Mouse (Mus musculus): ENCODE data around the gene Pmm2.

Gene Pmm2

DNA sequence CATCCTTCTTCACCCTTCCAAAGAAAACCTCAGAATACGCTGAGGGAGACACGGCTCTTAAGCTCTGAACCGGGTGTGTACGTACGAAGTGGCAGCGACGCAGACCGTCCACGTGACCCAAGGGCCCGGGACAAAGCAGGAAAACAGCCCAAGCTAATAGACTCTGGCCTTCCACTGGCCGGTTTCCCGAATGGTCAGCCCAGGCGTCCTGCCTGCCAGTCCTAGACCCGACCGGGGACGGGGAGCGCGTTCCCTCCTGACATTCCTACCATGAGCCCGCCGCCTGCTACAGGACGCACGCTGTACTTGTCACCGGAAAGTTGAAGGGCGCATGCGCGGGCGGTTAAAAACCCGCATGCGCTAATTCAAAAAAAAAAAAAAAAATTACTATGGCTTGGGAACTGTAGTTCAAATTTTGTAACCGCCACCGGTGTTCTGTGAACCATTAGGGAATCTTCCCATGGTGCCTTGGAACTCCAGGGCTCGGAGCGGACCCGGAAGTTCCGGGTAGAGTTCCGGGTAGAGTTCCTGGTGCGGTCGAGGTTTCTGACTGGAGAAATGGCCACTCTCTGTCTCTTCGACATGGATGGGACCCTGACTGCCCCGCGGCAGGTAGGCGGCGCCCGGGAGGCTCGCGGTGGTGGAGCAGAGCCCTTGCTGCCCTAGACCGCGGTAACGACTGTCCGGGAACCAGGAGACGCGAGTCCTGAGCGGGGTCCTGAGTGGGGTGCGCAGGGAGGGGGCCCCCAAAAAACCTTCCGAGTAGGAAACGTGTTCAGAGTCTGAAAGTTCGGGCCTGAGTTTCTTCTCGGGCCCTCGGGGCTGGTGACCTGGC, at the start of gene Pmm2, which contains the start of gene Tmem186:
Gene Pmm2, plus strand, starts transcription at position 458 of the 835 bp plus-strand sequence.
Gene Tmem186, minus strand, starts transcription at position 496 of the 835 bp plus-strand sequence.
- peak; percentile 60 for DNase-seq (ENCODE audit: low spot score)

DNA sequence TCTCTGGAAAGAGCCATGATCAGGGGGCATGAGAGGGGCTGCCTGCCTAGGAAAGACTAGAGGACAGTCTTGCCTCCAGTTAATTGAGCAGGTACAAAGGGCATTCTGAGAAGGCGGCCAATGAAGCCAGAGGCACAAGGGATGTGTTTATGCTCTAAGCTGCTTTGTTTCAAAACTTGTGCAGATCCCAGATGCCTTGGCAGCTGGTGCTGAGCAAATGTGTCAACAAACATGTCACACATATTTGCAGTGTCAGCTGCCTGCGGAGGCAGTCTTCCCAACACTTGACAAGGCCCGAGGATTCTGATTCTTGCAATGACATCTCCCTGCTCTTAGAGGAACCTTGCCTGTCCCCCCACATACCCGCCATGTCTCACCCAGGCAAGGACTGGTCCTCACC, 42.1 kb upstream of the Pmm2 start:
- DNase-seq (ENCODE audit: low spot score) = no peak

- no peak for DNase-seq (ENCODE audit: low spot score)
Observed at GRCm38 (mm10) chr16:8596336-8596735, 41.1 kb upstream of the Pmm2 start.

- no peak for DNase-seq (ENCODE audit: low spot score)
Observed at GRCm38 (mm10) chr16:8597516-8597915, 40.0 kb upstream of the Pmm2 start.

DNA sequence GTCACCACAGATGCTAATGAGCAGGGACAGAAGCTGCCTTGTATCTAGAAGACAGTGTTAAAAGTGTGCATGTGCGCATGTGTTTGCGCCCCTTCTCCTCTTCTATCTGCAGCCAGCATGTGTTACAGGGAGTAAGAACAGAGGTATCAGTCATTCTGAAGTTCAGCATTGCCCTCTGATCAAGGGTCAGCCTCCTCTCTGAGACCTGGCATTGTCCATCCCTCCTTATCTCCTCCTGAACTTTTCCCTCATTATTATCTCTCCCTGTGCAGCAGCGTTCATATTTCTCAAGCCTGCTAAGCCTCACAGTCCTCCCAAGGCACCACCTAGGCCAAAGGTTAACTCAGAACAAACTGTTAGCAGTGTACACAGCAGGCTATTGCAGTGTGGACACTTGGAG, 33.7 kb upstream of the Pmm2 start:
- DNase-seq (ENCODE audit: low spot score) = no peak

- DNase-seq (ENCODE audit: low spot score) = no peak
Observed at GRCm38 (mm10) chr16:8610397-8610796, 27.1 kb upstream of the Pmm2 start.

GRCm38 (mm10) chr16:8612214-8613005, 25.1 kb upstream of the Pmm2 start:
- DNase-seq (ENCODE audit: low spot score) = no peak

- no peak for DNase-seq (ENCODE audit: low spot score)
Observed at GRCm38 (mm10) chr16:8613039-8613438, 24.4 kb upstream of the Pmm2 start.

DNA sequence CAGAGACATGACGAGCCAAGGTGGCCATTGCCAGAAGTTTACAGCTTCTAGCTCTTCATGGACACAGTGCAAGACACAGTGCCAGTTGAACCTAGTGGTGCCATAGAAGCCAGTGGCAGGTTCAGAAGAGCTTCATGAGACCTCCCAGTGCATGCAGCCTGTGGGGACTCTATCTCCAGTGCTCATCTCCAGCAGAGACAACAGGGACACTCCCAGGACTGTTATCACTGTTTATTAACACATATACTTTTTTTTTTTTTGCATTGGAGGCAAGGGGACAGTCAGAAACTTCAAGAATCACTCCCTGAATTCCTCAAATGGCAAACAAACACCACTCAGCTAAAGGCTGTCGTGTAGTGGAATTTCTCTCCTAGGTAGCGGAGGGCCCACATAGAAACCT, 24.0 kb upstream of the Pmm2 start:
- DNase-seq (ENCODE audit: low spot score) = no peak

DNA sequence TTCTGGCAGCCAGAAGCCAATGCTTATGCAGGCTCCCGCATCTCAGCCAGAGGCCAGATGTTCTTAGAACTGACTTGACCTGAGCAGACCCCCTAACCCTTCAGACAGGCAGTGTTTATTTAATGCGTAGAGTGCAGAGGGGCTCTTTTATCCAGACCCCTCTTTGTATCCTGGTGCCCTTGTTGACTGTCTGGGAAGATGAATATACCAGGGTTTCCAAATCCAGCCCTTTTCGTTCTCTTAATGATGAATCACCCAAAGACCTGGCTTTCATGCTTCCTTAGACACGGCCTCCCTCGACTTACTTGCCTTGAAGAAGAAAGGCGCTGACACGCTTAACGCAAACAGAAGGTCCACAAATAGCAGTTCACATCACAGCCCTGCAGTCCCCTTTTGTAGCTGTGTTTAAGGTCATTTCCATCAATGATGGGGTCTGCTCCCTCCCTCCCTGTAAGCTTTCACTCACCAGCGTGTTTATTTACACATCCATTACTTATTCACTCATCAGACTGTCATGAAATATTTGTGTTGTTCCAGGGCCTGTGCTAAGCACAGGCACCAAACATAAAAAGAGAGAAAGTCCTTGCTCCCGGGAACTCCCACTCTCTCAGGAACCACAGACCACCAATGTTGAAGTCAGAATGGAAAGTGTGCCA, 17.7 kb upstream of the Pmm2 start:
- DNase-seq (ENCODE audit: low spot score) = no peak

GRCm38 (mm10) chr16:8620315-8621115, 17.0 kb upstream of the Pmm2 start:
- no peak for DNase-seq (ENCODE audit: low spot score)

- no peak for DNase-seq (ENCODE audit: low spot score)
Observed at GRCm38 (mm10) chr16:8630419-8630818, 7.1 kb upstream of the Pmm2 start.

GRCm38 (mm10) chr16:8631428-8631827, 6.0 kb upstream of the Pmm2 start:
- DNase-seq (ENCODE audit: low spot score) = no peak

DNA sequence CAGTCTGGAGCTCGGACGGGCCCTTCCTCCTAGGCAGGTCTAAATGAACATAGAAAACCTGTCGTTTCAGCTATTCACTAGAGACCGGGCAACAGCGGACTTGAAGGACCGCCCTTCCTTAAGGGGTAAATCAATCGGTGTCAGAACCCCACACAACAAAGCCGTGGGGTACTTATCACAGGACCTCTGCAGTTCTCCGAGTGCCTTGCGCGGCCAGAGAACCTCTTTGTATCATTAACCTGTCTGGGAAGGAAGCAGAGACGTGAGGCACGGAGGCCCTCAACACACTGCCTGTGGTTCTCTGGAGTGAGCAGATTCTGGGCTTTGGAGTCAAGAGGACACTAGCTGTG, 632 bp upstream of the Pmm2 start:
- DNase-seq (ENCODE audit: low spot score) = no peak

- DNase-seq (ENCODE audit: low spot score) = no peak
Observed at GRCm38 (mm10) chr16:8638131-8638530, 657 bp downstream of the Pmm2 start.

- no peak for DNase-seq (ENCODE audit: low spot score)
Observed at GRCm38 (mm10) chr16:8639466-8640191, 2.2 kb downstream of the Pmm2 start.

DNA sequence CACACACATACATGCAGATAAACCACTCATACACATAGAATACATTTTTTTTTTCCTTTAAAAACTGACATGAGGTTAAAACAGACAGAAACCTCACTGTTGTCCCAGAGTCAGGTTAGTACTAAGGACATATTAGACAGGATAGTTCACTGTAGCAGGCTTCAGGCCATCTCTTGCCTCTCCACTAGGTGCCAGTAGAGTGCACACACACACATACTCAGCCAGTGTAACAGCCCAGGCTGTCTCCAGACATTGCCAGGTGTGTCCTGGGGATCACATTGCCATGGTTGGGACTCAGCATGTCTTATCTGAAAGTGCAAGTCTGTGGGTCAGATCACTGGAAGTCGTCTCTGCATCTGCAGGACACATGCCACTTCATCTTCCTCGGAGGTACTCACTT, 6.4 kb downstream of the Pmm2 start:
- DNase-seq (ENCODE audit: low spot score) = no peak

DNA sequence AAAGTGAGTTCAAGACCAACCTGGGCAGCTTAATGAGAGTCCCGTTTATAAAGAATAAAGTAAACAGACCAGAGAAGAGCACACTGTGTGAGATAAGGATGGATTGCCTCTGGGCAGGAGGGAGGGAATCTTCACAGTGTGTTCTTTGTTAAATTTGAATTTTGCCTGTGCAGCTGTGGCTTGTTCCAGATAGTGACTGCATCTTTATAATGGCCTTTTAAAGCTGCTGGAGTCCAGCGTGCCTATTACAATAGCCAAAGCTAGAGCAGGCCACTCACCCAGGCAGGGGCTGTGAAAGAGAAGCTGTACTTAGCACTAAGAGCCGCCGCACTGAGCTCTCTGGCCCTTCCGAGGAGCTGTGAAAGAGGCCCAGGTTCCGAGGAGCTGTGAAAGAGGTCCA, 8.1 kb downstream of the Pmm2 start:
- no peak for DNase-seq (ENCODE audit: low spot score)

DNA sequence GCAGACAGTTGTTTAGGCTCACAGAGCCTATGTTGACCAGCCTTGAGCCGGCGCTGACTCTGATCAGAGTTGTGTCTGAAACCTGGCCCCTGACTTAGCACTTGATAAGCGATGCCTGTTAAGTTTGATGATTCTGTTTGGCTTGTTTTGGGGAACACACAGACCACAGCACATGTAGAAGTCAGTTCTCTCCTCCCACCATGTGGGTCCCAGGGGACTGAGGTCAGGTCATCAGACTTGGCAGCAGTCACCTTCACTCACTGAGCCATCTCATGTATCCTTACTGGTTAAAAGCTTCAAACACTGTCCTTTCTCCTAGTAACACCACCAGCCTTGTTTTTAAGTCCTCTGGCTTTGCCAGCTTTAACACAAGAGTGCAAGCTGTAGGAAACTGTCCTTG, 12.5 kb downstream of the Pmm2 start:
- DNase-seq (ENCODE audit: low spot score) = no peak

- no peak for DNase-seq (ENCODE audit: low spot score)
Observed at GRCm38 (mm10) chr16:8655108-8655507, 17.6 kb downstream of the Pmm2 start.

DNA sequence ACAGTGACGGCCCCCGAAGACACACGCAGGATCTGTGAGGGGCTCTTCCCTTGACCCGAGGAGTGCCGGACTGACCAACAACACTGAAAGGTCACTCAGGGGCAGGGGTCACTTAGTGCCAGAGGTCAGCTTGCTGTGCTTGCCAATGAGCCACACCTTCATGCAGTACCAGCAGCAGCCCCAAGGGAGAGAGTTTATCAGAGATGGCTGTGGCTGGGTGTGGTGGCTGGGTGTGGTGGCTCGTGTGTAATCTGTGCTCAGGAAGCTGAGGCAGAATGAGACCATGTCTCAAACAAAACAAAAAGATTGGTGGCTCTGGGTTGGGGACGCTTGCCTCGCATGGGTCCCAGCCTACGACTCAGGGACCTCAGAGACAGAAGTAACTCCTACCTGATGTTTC, 18.1 kb downstream of the Pmm2 start:
- no peak for DNase-seq (ENCODE audit: low spot score)

Data from ovary, postnatal 14 days (tissue).